Mouse (Mus musculus): ENCODE measurements around the gene Zc3h10. TPM values are rescaled to one million over a fixed set of nuclear protein-coding genes. Genes with fewer than 3 reads are reported as not detected.
A peak's percentile ranks its signal among the peaks of the same experiment; 100 is the strongest.
"Not testable (repeated sequence)": the region's sequence is repeated elsewhere in the genome, so short reads cannot be mapped to it uniquely, and the experiment has no call there.

Gene Zc3h10
- polyA plus RNA-seq, 1 experiment from 2014 or later = 15.3 TPM

- Histone ChIP-seq H3K9ac (replicated peaks; ENCODE audit: low read depth) (no peak overlapping the region), H3K36me3 (ENCODE audit: insufficient read depth, low read length) (no peaks in the 10 kb centered on the region; the same call in 1 of the 2 replicates), H3K9me3 (ENCODE audit: low read length) (no peaks in the 10 kb centered on the region), H3K4me3 (ENCODE audit: low read depth, low read length) (no peak overlapping the region), H3K4me2 (replicated peaks; ENCODE audit: low read depth, low read length) (peak overlapping the region; percentile 78), H3K27me3 (replicated peaks; ENCODE audit: insufficient read depth, low read length) (no peaks in the 10 kb centered on the region), H3K27ac (ENCODE audit: low read length) (no peak overlapping the region), H3K4me1 (ENCODE audit: insufficient read depth, low read depth, low read length) (peaks cover 5% of the 10 kb centered on the region; the same call in 1 of the 2 replicates)
- 70% methylated on average over 2 of the region's 2 CpGs for WGBS
- 0 out of 2 replicates have a peak, but pooled peaks have one; percentile 23 for TF ChIP-seq CTCF (IDR thresholded peaks at IDR 0.05)
- TF ChIP-seq EP300 (IDR thresholded peaks at IDR 0.05) = no peak
- DNase-seq (ENCODE audit: low spot score) (no peak), ATAC-seq (no peak)
These were observed 52.3 kb downstream of the Zc3h10 start for GRCm38 (mm10) chr10:128495270-128495669.

- Histone ChIP-seq H3K9ac (replicated peaks; ENCODE audit: low read depth) (peak overlapping the region; percentile 59), H3K27me3 (replicated peaks; ENCODE audit: insufficient read depth, low read length) (no peaks in the 10 kb centered on the region), H3K4me1 (ENCODE audit: insufficient read depth, low read depth, low read length) (peaks cover 5% of the 10 kb centered on the region; the same call in 1 of the 2 replicates), H3K4me3 (ENCODE audit: low read depth, low read length) (peak overlapping the region; percentile 78), H3K4me2 (replicated peaks; ENCODE audit: low read depth, low read length) (peak overlapping the region; percentile 78), H3K9me3 (ENCODE audit: low read length) (no peaks in the 10 kb centered on the region), H3K36me3 (ENCODE audit: insufficient read depth, low read length) (peaks cover 5% of the 10 kb centered on the region), H3K27ac (ENCODE audit: low read length) (peak overlapping the region; percentile 95)
- DNase-seq (ENCODE audit: low spot score) = peak; percentile 25
- ATAC-seq = no peak
- WGBS = 44% methylated on average over 11 of the region's 11 CpGs
- TF ChIP-seq CTCF (IDR thresholded peaks at IDR 0.05) (no peak; the same call in 1 of the 2 replicates), EP300 (IDR thresholded peaks at IDR 0.05) (no peak)
These were observed 52.8 kb downstream of the Zc3h10 start for GRCm38 (mm10) chr10:128494667-128495245.

GRCm38 (mm10) chr10:128493695-128494666 lies 53.6 kb downstream of the Zc3h10 start, which contains the start of gene Myl6:
Gene Myl6, minus strand, starts transcription at chr10:128494145.
- H3K4me3 ChIP-seq (ENCODE audit: low read depth, low read length) = peak within 1 kb of the TSS; percentile 78
- no peaks in the 10 kb centered on the region for H3K9me3 ChIP-seq (ENCODE audit: low read length)
- DNase-seq (ENCODE audit: low spot score) (peak; percentile 99), ATAC-seq (peak; percentile 90)
- no peaks in the 10 kb centered on the region for H3K27me3 ChIP-seq (replicated peaks; ENCODE audit: insufficient read depth, low read length)
- H3K4me1 ChIP-seq (ENCODE audit: insufficient read depth, low read depth, low read length) = peaks cover 5% of the 10 kb centered on the region; the same call in 1 of the 2 replicates
- under 1% methylated on average over 43 of the region's 45 CpGs for WGBS
- peak within 1 kb of the TSS; percentile 95 for H3K27ac ChIP-seq (ENCODE audit: low read length)
- peak; percentile 79 for TF ChIP-seq CTCF (IDR thresholded peaks at IDR 0.05)
- peak; percentile 80; the same call in 1 of the 2 replicates for TF ChIP-seq EP300 (IDR thresholded peaks at IDR 0.05)
- H3K4me2 ChIP-seq (replicated peaks; ENCODE audit: low read depth, low read length) = peak within 1 kb of the TSS; percentile 78
- H3K9ac ChIP-seq (replicated peaks; ENCODE audit: low read depth) = peak within 1 kb of the TSS; percentile 93
- peaks cover 10% of the 10 kb centered on the region for H3K36me3 ChIP-seq (ENCODE audit: insufficient read depth, low read length)

- Histone ChIP-seq H3K27ac (ENCODE audit: low read length) (peak overlapping the region; percentile 95), H3K4me3 (ENCODE audit: low read depth, low read length) (peak overlapping the region; percentile 78), H3K4me2 (replicated peaks; ENCODE audit: low read depth, low read length) (peak overlapping the region; percentile 78), H3K9me3 (ENCODE audit: low read length) (no peaks in the 10 kb centered on the region), H3K27me3 (replicated peaks; ENCODE audit: insufficient read depth, low read length) (no peaks in the 10 kb centered on the region), H3K36me3 (ENCODE audit: insufficient read depth, low read length) (peaks cover 17% of the 10 kb centered on the region), H3K9ac (replicated peaks; ENCODE audit: low read depth) (peak overlapping the region; percentile 93), H3K4me1 (ENCODE audit: insufficient read depth, low read depth, low read length) (peaks cover 4% of the 10 kb centered on the region; the same call in 1 of the 2 replicates)
- ATAC-seq (peak; percentile 13), DNase-seq (ENCODE audit: low spot score) (no peak)
- WGBS = 0% methylated on average over 12 of the region's 12 CpGs
- TF ChIP-seq CTCF (IDR thresholded peaks at IDR 0.05) (no peak), EP300 (IDR thresholded peaks at IDR 0.05) (no peak)
These were observed 54.3 kb downstream of the Zc3h10 start for GRCm38 (mm10) chr10:128493319-128493694.

GRCm38 (mm10) chr10:128492633-128493311 lies 54.8 kb downstream of the Zc3h10 start:
- ATAC-seq = peak; percentile 70
- H3K4me2 ChIP-seq (replicated peaks; ENCODE audit: low read depth, low read length) = peak overlapping the region; percentile 78
- peak; percentile 27 for TF ChIP-seq CTCF (IDR thresholded peaks at IDR 0.05)
- no peak for TF ChIP-seq EP300 (IDR thresholded peaks at IDR 0.05)
- peaks cover 19% of the 10 kb centered on the region for H3K36me3 ChIP-seq (ENCODE audit: insufficient read depth, low read length)
- 9% methylated on average over 12 of the region's 12 CpGs for WGBS
- H3K4me1 ChIP-seq (ENCODE audit: insufficient read depth, low read depth, low read length) = no peaks in the 10 kb centered on the region; the same call in 1 of the 2 replicates
- peak overlapping the region; percentile 78 for H3K4me3 ChIP-seq (ENCODE audit: low read depth, low read length)
- DNase-seq (ENCODE audit: low spot score) = peak; percentile 94
- H3K9ac ChIP-seq (replicated peaks; ENCODE audit: low read depth) = peak overlapping the region; percentile 93
- H3K27me3 ChIP-seq (replicated peaks; ENCODE audit: insufficient read depth, low read length) = no peaks in the 10 kb centered on the region
- H3K27ac ChIP-seq (ENCODE audit: low read length) = peak overlapping the region; percentile 95
- no peaks in the 10 kb centered on the region for H3K9me3 ChIP-seq (ENCODE audit: low read length)

- Histone ChIP-seq H3K9ac (replicated peaks; ENCODE audit: low read depth) (0 out of 2 replicates have a peak overlapping the region, but pooled peaks have one; percentile 27), H3K36me3 (ENCODE audit: insufficient read depth, low read length) (peaks cover 26% of the 10 kb centered on the region), H3K4me3 (ENCODE audit: low read depth, low read length) (peak overlapping the region; percentile 78), H3K27ac (ENCODE audit: low read length) (peak overlapping the region; percentile 95), H3K4me2 (replicated peaks; ENCODE audit: low read depth, low read length) (peak overlapping the region; percentile 78)
- not testable (repeated sequence) for H3K9me3 ChIP-seq (ENCODE audit: low read length); H3K27me3 ChIP-seq (replicated peaks; ENCODE audit: insufficient read depth, low read length); ATAC-seq; DNase-seq (ENCODE audit: low spot score); H3K4me1 ChIP-seq (ENCODE audit: insufficient read depth, low read depth, low read length)
- 21% methylated on average over 8 of the region's 8 CpGs for WGBS
These were observed 55.5 kb downstream of the Zc3h10 start for GRCm38 (mm10) chr10:128492051-128492450.

Small RNA genes lying within 50 kb of the gene (microRNA-seq; reads per million reads assigned to microRNA genes)
- gene Gm47275 = not detected
- gene Mir6916 = not detected
- not detected for gene Mir6917

Other genes with a start within 250 kb of the Zc3h10 start
- 0.30 and 0.32 TPM in 2 replicates for gene Il23a, start 249.0 kb downstream of the Zc3h10 start, polyA plus RNA-seq (2015; fragmentation: Nextera tagmentation; extraction: Ambion mirVana)
- gene Pan2, start 244.4 kb downstream of the Zc3h10 start, polyA plus RNA-seq (2015; fragmentation: Nextera tagmentation; extraction: Ambion mirVana) = 19.0 and 20.2 TPM in 2 replicates
- gene Cnpy2, start 225.3 kb downstream of the Zc3h10 start, polyA plus RNA-seq (2015; fragmentation: Nextera tagmentation; extraction: Ambion mirVana) = 243 and 244 TPM in 2 replicates
- gene Cs, start 210.0 kb downstream of the Zc3h10 start, polyA plus RNA-seq (2015; fragmentation: Nextera tagmentation; extraction: Ambion mirVana) = 85.4 and 85.8 TPM in 2 replicates
- 16.4 and 19.9 TPM in 2 replicates for gene Coq10a, start 178.8 kb downstream of the Zc3h10 start, polyA plus RNA-seq (2015; fragmentation: Nextera tagmentation; extraction: Ambion mirVana)
- gene Ankrd52, start 170.7 kb downstream of the Zc3h10 start, polyA plus RNA-seq (2015; fragmentation: Nextera tagmentation; extraction: Ambion mirVana) = 4.2 and 4.9 TPM in 2 replicates
- 0.15 TPM in 1 of 2 replicates, not detected in the other for gene Slc39a5, start 146.5 kb downstream of the Zc3h10 start, polyA plus RNA-seq (2015; fragmentation: Nextera tagmentation; extraction: Ambion mirVana)
- gene Nabp2, start 136.3 kb downstream of the Zc3h10 start, polyA plus RNA-seq (2015; fragmentation: Nextera tagmentation; extraction: Ambion mirVana) = 48.6 and 54.7 TPM in 2 replicates
- gene Rnf41, start 136.1 kb downstream of the Zc3h10 start, polyA plus RNA-seq (2015; fragmentation: Nextera tagmentation; extraction: Ambion mirVana) = 31.3 and 32.2 TPM in 2 replicates
- gene Smarcc2, start 88.5 kb downstream of the Zc3h10 start, polyA plus RNA-seq (2015; fragmentation: Nextera tagmentation; extraction: Ambion mirVana) = 28.9 and 33.0 TPM in 2 replicates
- gene Myl6, start 53.6 kb downstream of the Zc3h10 start, polyA plus RNA-seq (2015; fragmentation: Nextera tagmentation; extraction: Ambion mirVana) = 1,888 and 2,049 TPM in 2 replicates
- gene Myl6b, start 49.1 kb downstream of the Zc3h10 start, polyA plus RNA-seq (2015; fragmentation: Nextera tagmentation; extraction: Ambion mirVana) = 5.5 and 5.9 TPM in 2 replicates
- 31.1 and 38.2 TPM in 2 replicates for gene Esyt1, start 21.9 kb downstream of the Zc3h10 start, polyA plus RNA-seq (2015; fragmentation: Nextera tagmentation; extraction: Ambion mirVana)
- gene Rpl41, start 1.5 kb upstream of the Zc3h10 start, polyA plus RNA-seq (2015; fragmentation: Nextera tagmentation; extraction: Ambion mirVana) = 2,921 and 3,267 TPM in 2 replicates
- gene Pa2g4, start 18.2 kb upstream of the Zc3h10 start, polyA plus RNA-seq (2015; fragmentation: Nextera tagmentation; extraction: Ambion mirVana) = 64.2 and 66.5 TPM in 2 replicates
- gene Erbb3, start 41.9 kb upstream of the Zc3h10 start, polyA plus RNA-seq (2015; fragmentation: Nextera tagmentation; extraction: Ambion mirVana) = 21.4 and 22.6 TPM in 2 replicates
- gene Rps26, start 79.0 kb upstream of the Zc3h10 start, polyA plus RNA-seq (2015; fragmentation: Nextera tagmentation; extraction: Ambion mirVana) = 459 and 465 TPM in 2 replicates
- gene Ikzf4, start 98.2 kb upstream of the Zc3h10 start, polyA plus RNA-seq (2015; fragmentation: Nextera tagmentation; extraction: Ambion mirVana) = 1.3 and 1.5 TPM in 2 replicates
- 12.3 and 12.6 TPM in 2 replicates for gene Suox, start 126.3 kb upstream of the Zc3h10 start, polyA plus RNA-seq (2015; fragmentation: Nextera tagmentation; extraction: Ambion mirVana)
- 69.1 and 71.8 TPM in 2 replicates for gene Rab5b, start 148.5 kb upstream of the Zc3h10 start, polyA plus RNA-seq (2015; fragmentation: Nextera tagmentation; extraction: Ambion mirVana)
- 1.0 and 1.4 TPM in 2 replicates for gene Pmel, start 156.4 kb upstream of the Zc3h10 start, polyA plus RNA-seq (2015; fragmentation: Nextera tagmentation; extraction: Ambion mirVana)
- gene Cdk2, start 157.3 kb upstream of the Zc3h10 start, polyA plus RNA-seq (2015; fragmentation: Nextera tagmentation; extraction: Ambion mirVana) = 33.9 and 34.7 TPM in 2 replicates
- 16.8 and 17.9 TPM in 2 replicates for gene Dgka, start 197.1 kb upstream of the Zc3h10 start, polyA plus RNA-seq (2015; fragmentation: Nextera tagmentation; extraction: Ambion mirVana)
- 23.4 and 24.9 TPM in 2 replicates for gene Pym1, start 200.1 kb upstream of the Zc3h10 start, polyA plus RNA-seq (2015; fragmentation: Nextera tagmentation; extraction: Ambion mirVana)
- gene Mmp19, start 243.1 kb upstream of the Zc3h10 start, polyA plus RNA-seq (2015; fragmentation: Nextera tagmentation; extraction: Ambion mirVana) = 8.2 and 9.8 TPM in 2 replicates

Data from lung, postnatal 0 days (tissue).